Mouse (Mus musculus) bone marrow macrophage, adult 2 months (primary cell): ENCODE data around the gene Dcdc2a.

Source experiments
- CTCF ChIP-seq: IDR thresholded peaks from 2 replicates; pipeline ENCODE4 v1.5.1; 2012; ENCODE audit warnings: low read depth, mild to moderate bottlenecking, low read length, moderate library complexity
- POLR2A ChIP-seq: IDR thresholded peaks from 2 replicates; pipeline ENCODE4 v1.6.1; 2012; ENCODE audit warnings: mild to moderate bottlenecking, low read depth, low read length, borderline replicate concordance

DNA sequence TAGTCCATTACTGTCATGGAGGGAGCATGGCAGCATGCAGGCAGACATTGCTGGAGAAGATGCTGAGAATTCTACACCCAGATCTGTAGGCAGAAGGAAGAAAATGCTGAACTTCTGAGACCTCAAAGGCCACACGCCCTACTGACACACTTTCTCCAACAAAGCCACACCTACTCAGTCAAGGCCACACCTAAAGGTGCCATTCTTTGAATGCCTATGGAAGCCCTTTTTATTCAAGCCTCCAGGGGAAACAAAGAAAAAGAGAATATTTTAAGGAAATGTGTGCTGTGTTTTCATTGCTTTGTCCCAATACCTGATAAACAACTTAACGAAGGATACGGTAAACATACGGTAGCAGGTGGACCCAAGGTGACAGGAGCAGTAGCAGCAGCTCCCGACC, 3.1 kb upstream of the Dcdc2a start:
- TF ChIP-seq POLR2A (no peak), CTCF (no peak)
